Mouse (Mus musculus): ENCODE data around the gene Cntrl. TPM values are rescaled to one million over a fixed set of nuclear protein-coding genes. Genes with fewer than 3 reads are reported as not detected.

The Cntrl gene
- polyA plus RNA-seq, 1 experiment from 2014 or later, result 10.4 TPM

DNA sequence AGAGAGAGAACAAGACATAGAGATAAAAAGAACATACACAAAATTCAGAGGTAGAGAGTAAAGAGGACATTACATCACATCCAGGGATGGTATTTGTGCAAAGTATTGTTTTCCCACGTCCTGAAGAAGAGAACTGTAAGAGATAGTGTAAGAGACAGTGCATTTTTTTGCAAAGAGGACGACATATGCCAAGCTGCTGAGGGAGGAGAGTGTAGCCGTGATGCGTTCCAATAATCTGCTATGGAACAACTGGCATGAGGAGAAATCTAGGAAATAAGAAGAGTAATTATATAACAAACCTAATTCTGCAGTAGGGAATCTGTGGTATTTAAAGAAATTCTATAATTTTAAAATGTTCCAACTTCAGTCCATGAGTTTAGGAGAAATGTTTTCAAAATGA, 21.9 kb upstream of the Cntrl start:
- whole genome bisulfite sequencing, result 80% methylated on average over 4 of the region's 4 CpGs
- Histone ChIP-seq H3K4me2 (no peak overlapping the region), H3K36me3 (no peaks in the 10 kb centered on the region), H3K4me1 (replicated peaks) (no peaks in the 10 kb centered on the region), H3K27me3 (no peaks in the 10 kb centered on the region), H3K9me3 (no peaks in the 10 kb centered on the region), H3K27ac (replicated peaks) (no peak overlapping the region), H3K9ac (no peak overlapping the region), H3K4me3 (no peak overlapping the region)
- ATAC-seq (ENCODE audit: low read depth), result no peak

DNA sequence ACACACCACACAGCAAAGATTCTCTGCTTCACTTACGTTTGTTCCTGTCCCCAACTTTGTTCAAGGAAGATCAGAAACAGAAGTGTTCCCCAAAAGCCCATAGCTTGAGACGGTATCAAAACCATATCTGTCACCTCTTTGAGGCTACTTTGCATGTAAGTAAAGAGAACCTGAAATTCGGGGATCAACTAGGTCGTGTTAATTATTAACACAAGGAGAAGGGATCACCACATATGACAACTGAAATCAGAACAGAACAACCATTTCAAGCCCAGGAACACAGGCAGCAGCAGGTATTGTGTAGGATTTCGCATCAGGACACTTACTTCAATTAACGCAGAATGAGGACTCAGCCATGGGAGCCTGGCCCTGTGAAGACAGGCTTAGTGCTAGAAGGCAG, 8.8 kb upstream of the Cntrl start:
- no peak overlapping the region for H3K4me2 ChIP-seq
- no peak overlapping the region for H3K27ac ChIP-seq (replicated peaks)
- H3K4me1 ChIP-seq (replicated peaks), result no peaks in the 10 kb centered on the region
- no peaks in the 10 kb centered on the region for H3K27me3 ChIP-seq
- no peak overlapping the region for H3K9ac ChIP-seq
- no peak overlapping the region for H3K4me3 ChIP-seq
- no peak for ATAC-seq (ENCODE audit: low read depth)
- WGBS, result 91% methylated on average over 6 of the region's 6 CpGs
- H3K9me3 ChIP-seq, result no peaks in the 10 kb centered on the region
- H3K36me3 ChIP-seq, result no peaks in the 10 kb centered on the region

DNA sequence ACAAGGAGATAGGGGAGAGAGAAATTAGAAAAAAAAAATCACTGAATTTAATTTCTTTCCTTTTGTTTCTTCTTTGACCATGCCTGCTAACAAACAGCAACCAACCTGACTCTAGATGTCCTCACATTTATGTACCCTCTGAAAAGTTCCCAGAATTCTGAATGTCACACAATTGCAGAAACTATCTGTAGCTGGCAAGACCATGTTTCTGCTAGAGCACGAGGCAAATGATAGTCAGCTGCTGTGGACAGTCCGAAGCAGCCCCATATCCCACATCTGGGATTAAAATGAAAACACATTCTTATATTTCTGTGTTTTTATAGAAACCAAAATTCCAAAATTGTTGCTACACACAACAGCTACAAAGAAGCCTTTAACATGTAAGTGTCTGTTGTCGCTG, 7.8 kb upstream of the Cntrl start, which contains the start of gene AI182371:
AI182371 (minus strand) TSS at position 101 of the 400 bp plus-strand sequence.
- Histone ChIP-seq H3K4me3 (no peak within 1 kb of the TSS), H3K36me3 (no peaks in the 10 kb centered on the region), H3K4me1 (replicated peaks) (no peaks in the 10 kb centered on the region), H3K9me3 (no peaks in the 10 kb centered on the region), H3K9ac (no peak within 1 kb of the TSS), H3K27me3 (no peaks in the 10 kb centered on the region), H3K4me2 (no peak within 1 kb of the TSS), H3K27ac (replicated peaks) (no peak within 1 kb of the TSS)
- WGBS, result 95% methylated on average over 3 of the region's 3 CpGs
- ATAC-seq (ENCODE audit: low read depth), result no peak

DNA sequence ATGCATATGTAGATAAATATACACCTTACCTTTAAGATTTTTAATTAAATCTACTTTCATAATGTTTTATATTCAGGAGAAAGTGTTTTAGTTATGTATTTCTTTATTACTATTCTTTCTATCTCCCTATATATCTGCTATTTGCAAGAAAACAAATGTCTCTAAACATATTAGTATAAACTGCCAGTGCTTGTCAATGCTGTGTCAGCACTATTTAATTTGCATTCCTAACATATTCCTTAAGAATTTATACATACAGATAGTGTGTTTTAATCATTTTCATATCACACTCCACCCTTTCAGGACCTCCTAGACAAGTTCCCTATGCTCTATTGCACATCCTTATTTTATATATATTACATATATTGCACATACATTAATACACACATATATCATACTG, 6.5 kb upstream of the Cntrl start:
- Histone ChIP-seq H3K36me3 (no peaks in the 10 kb centered on the region), H3K27ac (replicated peaks) (no peak overlapping the region), H3K9ac (no peak overlapping the region), H3K4me2 (no peak overlapping the region), H3K4me1 (replicated peaks) (no peaks in the 10 kb centered on the region), H3K4me3 (no peak overlapping the region), H3K27me3 (no peaks in the 10 kb centered on the region), H3K9me3 (no peaks in the 10 kb centered on the region)
- no peak for ATAC-seq (ENCODE audit: low read depth)

DNA sequence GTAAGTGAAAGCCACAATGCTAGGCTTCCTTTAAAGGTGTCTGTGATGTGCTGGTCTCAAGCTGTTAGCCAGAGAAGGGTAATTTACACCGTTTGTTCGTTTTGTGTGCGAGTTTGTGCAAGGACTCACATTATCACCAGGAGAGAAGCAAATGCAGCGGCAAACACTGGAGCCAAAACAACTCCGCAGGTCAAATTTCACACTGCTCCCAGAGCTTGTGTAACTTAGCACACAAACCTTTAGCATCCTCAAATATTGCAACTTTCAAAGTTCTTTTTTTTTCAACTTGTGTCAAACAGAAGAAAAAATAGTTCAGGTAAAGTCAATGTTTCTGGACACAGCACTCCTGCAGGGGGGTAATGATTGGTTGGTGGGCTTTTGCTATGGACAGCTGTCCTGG, 5.7 kb upstream of the Cntrl start:
- no peak overlapping the region for H3K9ac ChIP-seq
- WGBS, result 72% methylated on average over 5 of the region's 5 CpGs
- no peaks in the 10 kb centered on the region for H3K9me3 ChIP-seq
- no peaks in the 10 kb centered on the region for H3K36me3 ChIP-seq
- H3K27me3 ChIP-seq, result no peaks in the 10 kb centered on the region
- no peak for ATAC-seq (ENCODE audit: low read depth)
- H3K4me2 ChIP-seq, result no peak overlapping the region
- H3K27ac ChIP-seq (replicated peaks), result no peak overlapping the region
- no peak overlapping the region for H3K4me3 ChIP-seq
- no peaks in the 10 kb centered on the region for H3K4me1 ChIP-seq (replicated peaks)

DNA sequence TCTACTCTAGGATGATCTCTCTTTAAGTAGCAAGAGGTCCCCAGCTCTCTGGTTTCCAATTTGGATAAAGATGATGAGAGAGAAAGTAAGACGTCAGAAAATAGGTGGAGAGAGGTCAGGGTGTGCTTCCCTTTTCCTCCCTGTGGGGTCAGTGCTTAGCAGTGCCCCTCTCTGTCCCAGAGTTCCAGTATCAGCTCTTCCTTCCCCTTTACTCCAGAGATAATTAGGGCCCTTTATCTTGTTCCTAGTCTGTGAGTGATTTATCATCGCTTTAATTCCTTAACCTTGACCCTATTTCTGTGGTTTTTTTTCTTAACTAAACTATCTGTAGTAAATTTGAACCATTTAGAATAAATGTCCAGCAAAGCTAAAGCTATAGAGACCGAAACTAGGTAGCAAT, 4.4 kb upstream of the Cntrl start:
- Histone ChIP-seq H3K27me3 (no peaks in the 10 kb centered on the region), H3K4me2 (no peak overlapping the region), H3K4me1 (replicated peaks) (peaks cover 4% of the 10 kb centered on the region; the same call in 1 of the 2 replicates), H3K9me3 (no peaks in the 10 kb centered on the region), H3K36me3 (no peaks in the 10 kb centered on the region), H3K9ac (no peak overlapping the region), H3K4me3 (no peak overlapping the region), H3K27ac (replicated peaks) (no peak overlapping the region)
- no peak for ATAC-seq (ENCODE audit: low read depth)
- 70% methylated on average over 3 of the region's 3 CpGs for WGBS

DNA sequence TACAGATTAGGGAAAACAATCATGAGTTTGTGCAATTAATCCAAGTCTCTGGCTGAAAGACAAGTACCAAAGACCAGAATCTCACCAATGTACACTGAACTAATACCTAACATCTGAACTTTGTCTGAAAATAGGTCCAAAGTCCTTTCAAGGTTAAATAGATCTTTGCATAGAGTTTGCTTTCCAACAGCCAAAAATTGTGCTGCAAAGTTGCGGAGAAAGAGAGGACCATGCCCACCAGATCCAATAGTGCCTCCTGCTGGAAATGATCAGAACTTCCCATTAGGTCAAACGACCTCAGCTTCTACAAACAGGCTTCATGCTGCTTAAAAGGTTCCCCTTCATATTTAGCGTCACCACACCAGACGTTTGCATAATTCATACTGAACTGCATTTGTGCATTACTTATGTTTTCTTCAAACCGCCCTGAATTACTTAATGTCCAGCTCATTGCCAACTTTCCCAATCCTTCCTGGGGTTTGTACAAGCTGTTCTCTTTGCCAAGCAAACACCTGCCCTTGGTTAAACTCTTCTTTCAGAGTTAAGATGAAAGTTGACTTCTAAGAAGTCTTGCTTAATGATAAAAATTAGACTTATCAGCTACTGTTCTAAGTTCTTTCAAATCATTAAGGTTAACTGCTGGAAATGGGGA, 1.2 kb upstream of the Cntrl start:
- Histone ChIP-seq H3K9me3 (no peaks in the 10 kb centered on the region), H3K4me3 (no peak overlapping the region), H3K4me1 (replicated peaks) (peaks cover 7% of the 10 kb centered on the region), H3K27me3 (no peaks in the 10 kb centered on the region), H3K36me3 (no peaks in the 10 kb centered on the region), H3K4me2 (no peak overlapping the region), H3K27ac (replicated peaks) (no peak overlapping the region), H3K9ac (no peak overlapping the region)
- ATAC-seq (ENCODE audit: low read depth), result no peak
- WGBS, result 62% methylated on average over 5 of the region's 5 CpGs

DNA sequence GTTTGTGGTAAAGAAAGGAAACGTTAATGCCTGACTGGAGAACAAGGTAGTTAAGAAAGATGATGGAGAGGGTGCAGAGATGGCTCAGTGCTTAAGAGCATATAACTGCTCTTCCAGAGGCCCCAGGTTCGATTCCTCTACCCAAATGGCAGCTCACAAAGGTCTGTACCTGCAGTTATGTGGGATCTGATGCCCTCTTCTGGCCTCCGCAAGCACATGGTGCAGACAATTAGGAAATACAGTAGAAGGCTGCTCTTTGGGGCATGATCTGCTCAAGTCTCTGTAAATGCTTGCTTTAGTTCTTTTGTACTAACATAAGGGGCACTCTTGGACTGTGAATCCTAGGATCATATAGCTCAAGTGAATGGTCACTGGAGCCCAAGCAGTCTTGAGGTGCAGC, 580 bp upstream of the Cntrl start:
- Histone ChIP-seq H3K27ac (replicated peaks) (peak overlapping the region; percentile 89), H3K4me3 (peak overlapping the region; percentile 78), H3K9me3 (no peaks in the 10 kb centered on the region), H3K9ac (peak overlapping the region; percentile 86), H3K4me1 (replicated peaks) (peaks cover 7% of the 10 kb centered on the region), H3K27me3 (no peaks in the 10 kb centered on the region), H3K36me3 (no peaks in the 10 kb centered on the region), H3K4me2 (peak overlapping the region; percentile 69)
- peak; percentile 77 for ATAC-seq (ENCODE audit: low read depth)
- WGBS, result 38% methylated on average over 3 of the region's 3 CpGs

DNA sequence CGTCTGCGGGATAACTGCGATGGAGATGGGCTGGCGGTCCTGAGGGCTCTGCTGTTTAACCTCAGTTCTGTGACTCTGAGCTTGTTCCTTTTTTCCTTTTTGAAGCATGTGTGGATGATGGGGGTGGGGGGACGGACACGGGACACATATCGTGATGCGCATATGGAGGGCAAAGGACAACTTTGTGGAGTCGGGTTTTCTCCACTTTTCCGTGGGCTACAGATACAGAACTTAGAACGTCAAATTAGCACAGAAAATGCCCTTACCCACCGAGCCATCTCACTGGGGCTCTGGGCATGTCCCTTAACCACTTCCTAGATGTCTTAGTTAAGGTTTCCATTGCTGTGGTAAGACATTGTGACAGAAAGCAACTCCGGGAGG, 622 bp downstream of the Cntrl start:
- H3K4me3 ChIP-seq, result peak overlapping the region; percentile 78
- peak overlapping the region; percentile 86 for H3K9ac ChIP-seq
- WGBS, result 1% methylated on average over 13 of the region's 13 CpGs
- H3K27me3 ChIP-seq, result no peaks in the 10 kb centered on the region
- H3K36me3 ChIP-seq, result no peaks in the 10 kb centered on the region
- peak overlapping the region; percentile 69 for H3K4me2 ChIP-seq
- H3K4me1 ChIP-seq (replicated peaks), result peaks cover 7% of the 10 kb centered on the region
- peak; percentile 10; the same call in 1 of the 2 replicates for ATAC-seq (ENCODE audit: low read depth)
- no peaks in the 10 kb centered on the region for H3K9me3 ChIP-seq
- H3K27ac ChIP-seq (replicated peaks), result peak overlapping the region; percentile 89

DNA sequence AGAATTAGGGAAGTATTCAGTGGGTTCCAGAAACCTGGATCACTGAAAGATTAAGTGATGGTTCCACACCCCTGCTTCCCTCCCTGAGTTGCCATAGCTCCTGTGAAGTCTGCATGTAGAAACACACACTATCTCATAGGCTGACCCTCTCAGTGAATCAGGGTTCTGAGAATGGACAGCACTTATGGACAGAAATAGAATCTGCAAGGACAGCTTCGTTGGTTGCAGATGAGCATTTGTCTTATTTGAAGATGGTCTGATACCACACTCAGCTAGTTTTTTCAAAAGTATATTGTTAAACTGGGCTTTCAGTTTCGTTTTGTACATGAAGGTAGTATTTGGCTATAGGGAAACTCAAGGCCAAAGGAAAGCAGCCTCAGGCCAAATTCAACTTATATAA, 1.2 kb downstream of the Cntrl start:
- Histone ChIP-seq H3K4me2 (peak overlapping the region; percentile 69), H3K4me3 (no peak overlapping the region)
- WGBS, result 87% methylated on average over 2 of the region's 2 CpGs

DNA sequence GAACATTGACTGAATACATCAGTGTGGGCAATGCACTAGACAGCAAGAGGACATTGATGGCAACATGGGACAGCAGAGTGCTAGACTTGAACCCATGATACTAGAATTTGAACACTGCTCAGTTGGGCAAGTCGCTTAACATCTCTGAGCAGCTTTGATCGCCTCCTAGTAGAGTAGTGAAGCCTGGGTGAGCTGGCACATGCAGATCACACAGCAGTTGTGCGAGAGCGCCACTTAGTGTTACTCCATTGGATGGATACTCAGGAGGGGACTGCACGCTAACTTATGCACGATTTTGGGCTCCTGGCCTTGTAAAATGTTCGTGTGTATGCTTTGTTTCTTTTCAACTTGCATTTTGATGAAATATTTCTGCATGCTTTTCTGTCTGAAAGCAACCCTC, 15.4 kb downstream of the Cntrl start:
- Histone ChIP-seq H3K9ac (no peak overlapping the region), H3K27me3 (no peaks in the 10 kb centered on the region), H3K36me3 (peaks cover 57% of the 10 kb centered on the region), H3K9me3 (no peaks in the 10 kb centered on the region), H3K4me1 (replicated peaks) (no peaks in the 10 kb centered on the region), H3K4me3 (no peak overlapping the region), H3K4me2 (no peak overlapping the region), H3K27ac (replicated peaks) (no peak overlapping the region)
- ATAC-seq (ENCODE audit: low read depth), result no peak
- WGBS, result 79% methylated on average over 7 of the region's 7 CpGs

More for the DNA sequence above, 1.2 kb downstream of the Cntrl start:
- Histone ChIP-seq H3K27ac (replicated peaks) (no peak overlapping the region), H3K4me1 (replicated peaks) (peaks cover 7% of the 10 kb centered on the region), H3K27me3 (no peaks in the 10 kb centered on the region), H3K36me3 (0 out of 2 replicates have a peak, but pooled peaks cover under 1% of the 10 kb centered on the region), H3K9ac (no peak overlapping the region), H3K9me3 (no peaks in the 10 kb centered on the region)
- no peak for ATAC-seq (ENCODE audit: low read depth)

DNA sequence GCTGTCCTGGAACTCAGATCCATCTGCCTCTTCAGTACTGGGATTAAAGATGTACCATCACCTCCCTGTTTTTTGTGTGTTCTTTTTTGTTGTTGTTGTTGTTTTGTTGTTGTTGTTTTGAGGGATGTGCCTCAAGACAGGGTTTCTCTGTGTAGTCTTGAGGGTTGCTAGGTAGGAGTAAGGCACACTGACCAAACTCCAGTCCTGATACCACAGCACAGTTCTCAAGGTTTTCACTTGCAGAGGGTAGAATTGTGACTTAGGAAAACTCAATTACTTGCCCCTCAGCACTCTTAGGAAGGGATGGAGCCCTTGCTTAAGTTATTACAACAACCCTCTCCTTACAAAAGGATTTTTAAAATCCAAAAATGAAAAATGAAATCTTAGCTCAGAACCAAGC, 22.2 kb downstream of the Cntrl start:
- H3K4me1 ChIP-seq (replicated peaks), result peaks cover 17% of the 10 kb centered on the region
- H3K27me3 ChIP-seq, result no peaks in the 10 kb centered on the region
- peak overlapping the region; percentile 42; the same call in 1 of the 2 replicates for H3K4me3 ChIP-seq
- no peak for ATAC-seq (ENCODE audit: low read depth)
- H3K9me3 ChIP-seq, result no peaks in the 10 kb centered on the region
- peaks cover 39% of the 10 kb centered on the region for H3K36me3 ChIP-seq
- H3K27ac ChIP-seq (replicated peaks), result no peak overlapping the region
- no peak overlapping the region; the same call in 1 of the 2 replicates for H3K9ac ChIP-seq
- peak overlapping the region; percentile 54 for H3K4me2 ChIP-seq
